Mouse (Mus musculus): ENCODE measurements around the gene Ccdc85c.

GRCm38 (mm10) chr12:108242243-108242745 is 32.9 kb downstream of the Ccdc85c start:
- TF ChIP-seq POLR2A (IDR thresholded peaks at IDR 0.05; ENCODE audit: borderline replicate concordance, extremely low read depth, insufficient read depth, insufficient read length, poor library complexity, severe bottlenecking) (no peak), CTCF (IDR thresholded peaks at IDR 0.05; ENCODE audit: borderline replicate concordance, extremely low read depth, insufficient read depth, insufficient read length) (no peak)

Data from brain, embryonic 14.5 days (tissue).